Mouse (Mus musculus) left cerebral cortex, adult 2 months (tissue): ENCODE measurements around the gene Dnah11. TPM values are rescaled to one million over a fixed set of nuclear protein-coding genes. Genes with fewer than 3 reads are reported as not detected.
"Not testable (repeated sequence)": the region's sequence is repeated elsewhere in the genome, so short reads cannot be mapped to it uniquely, and the experiment has no call there.

ENCODE experiments used
- DNase-seq, 2 experiments: peaks; one replicate each; pipeline ENCODE4 v3.0.0; 2021 to 2022; ENCODE audit warnings: low spot score in 2 of 2, mixed read lengths in 1 of 2; ENCODE audit errors: extremely low spot score in 1 of 2
- H3K27ac ChIP-seq: fragments of 200-600 bp; 2 replicates; pipeline ENCODE4 v1.8.1; 2022
- H3K4me3 ChIP-seq: fragments of 200-600 bp; 2 replicates; pipeline ENCODE4 v1.8.1; 2022
- CTCF ChIP-seq: fragments of 200-600 bp; IDR thresholded peaks from 2 replicates; pipeline ENCODE4 v1.8.1; 2022; ENCODE audit warnings: antibody characterized with exemption, mild to moderate bottlenecking, moderate library complexity
- intact Hi-C: fragments of 180-260 bp; cut with DNase I; formaldehyde crosslinking; loops from one replicate; pipeline ENCODE4 v1.15.1; 2025
- total RNA-seq, 2 experiments: library from RNA; stranded (reverse); gene quantifications; 2 replicates each; pipeline ENCODE4 v1.2.3; 2021

Gene Dnah11
- total RNA-seq, 2 experiments from 2014 or later = 0.79 to 0.84 TPM

- DNase-seq = no peak
- TF ChIP-seq CTCF = no peak
- Histone ChIP-seq H3K27ac (no peak overlapping the region), H3K4me3 (no peak overlapping the region)
- intact Hi-C loops = no loop called here
Measured at GRCm38 (mm10) chr12:117941947-117942346, 256.9 kb downstream of the Dnah11 start.

- no peak overlapping the region for H3K27ac ChIP-seq
- no peak for TF ChIP-seq CTCF
- H3K4me3 ChIP-seq = no peak overlapping the region
- intact Hi-C loops = no loop called here
- no peak for DNase-seq
Measured at GRCm38 (mm10) chr12:117938214-117938613, 260.6 kb downstream of the Dnah11 start.

GRCm38 (mm10) chr12:117932026-117932425, 266.8 kb downstream of the Dnah11 start:
- DNase-seq = no peak
- intact Hi-C loops = no loop called here
- TF ChIP-seq CTCF = no peak
- Histone ChIP-seq H3K4me3 (no peak overlapping the region), H3K27ac (no peak overlapping the region)

GRCm38 (mm10) chr12:117929768-117930167, 269.1 kb downstream of the Dnah11 start:
- TF ChIP-seq CTCF = no peak
- no peak for DNase-seq
- H3K27ac ChIP-seq = no peak overlapping the region
- intact Hi-C loops = no loop called here
- H3K4me3 ChIP-seq = no peak overlapping the region

GRCm38 (mm10) chr12:117915826-117916588, 282.8 kb downstream of the Dnah11 start:
- no peak for DNase-seq
- Histone ChIP-seq H3K27ac (no peak overlapping the region), H3K4me3 (no peak overlapping the region)
- TF ChIP-seq CTCF = no peak
- intact Hi-C loops = no loop called here

- no peak for TF ChIP-seq CTCF
- Histone ChIP-seq H3K4me3 (no peak overlapping the region), H3K27ac (no peak overlapping the region)
- no peak for DNase-seq
- intact Hi-C loops = no loop called here
Measured at GRCm38 (mm10) chr12:117914613-117915245, 284.1 kb downstream of the Dnah11 start.

GRCm38 (mm10) chr12:117911396-117911795, 287.4 kb downstream of the Dnah11 start:
- intact Hi-C loops = no loop called here
- H3K27ac ChIP-seq = no peak overlapping the region
- H3K4me3 ChIP-seq = no peak overlapping the region
- TF ChIP-seq CTCF = no peak
- DNase-seq = no peak

- intact Hi-C loops, DNase-seq, H3K27ac ChIP-seq, H3K4me3 ChIP-seq: not testable (repeated sequence)
Measured at GRCm38 (mm10) chr12:117905232-117905840, 293.5 kb downstream of the Dnah11 start.

- Histone ChIP-seq H3K27ac (no peak overlapping the region), H3K4me3 (no peak overlapping the region)
- TF ChIP-seq CTCF = no peak
- DNase-seq = no peak
- intact Hi-C loops = no loop called here
Measured at GRCm38 (mm10) chr12:117903671-117904070, 295.2 kb downstream of the Dnah11 start.

- H3K27ac ChIP-seq, intact Hi-C loops, DNase-seq, H3K4me3 ChIP-seq: not testable (repeated sequence)
Measured at GRCm38 (mm10) chr12:117901352-117901751, 297.5 kb downstream of the Dnah11 start.

GRCm38 (mm10) chr12:117900798-117901197, 298.0 kb downstream of the Dnah11 start:
- H3K27ac ChIP-seq, H3K4me3 ChIP-seq, intact Hi-C loops, DNase-seq: not testable (repeated sequence)

GRCm38 (mm10) chr12:117887422-117887821, 311.4 kb downstream of the Dnah11 start:
- Histone ChIP-seq H3K4me3 (no peak overlapping the region), H3K27ac (no peak overlapping the region)
- no peak for DNase-seq
- no peak for TF ChIP-seq CTCF
- intact Hi-C loops = no loop called here
